Mouse (Mus musculus) retina, embryonic 14.5 days (tissue): ENCODE data around the gene Slc6a21.

Experiments used
- DNase-seq: peaks from one replicate; pipeline ENCODE4 v3.0.0-alpha.2; 2015; ENCODE audit warnings: low spot score

Gene Slc6a21

GRCm38 (mm10) chr7:45315182-45315701 is 37.9 kb downstream of the Slc6a21 start:
- DNase-seq, result no peak

GRCm38 (mm10) chr7:45316536-45316935 is 39.2 kb downstream of the Slc6a21 start:
- no peak for DNase-seq

GRCm38 (mm10) chr7:45322245-45322644 is 44.9 kb downstream of the Slc6a21 start:
- no peak for DNase-seq

- DNase-seq, result no peak
These were observed 45.8 kb downstream of the Slc6a21 start for GRCm38 (mm10) chr7:45323069-45323468.

- no peak for DNase-seq
These were observed 48.5 kb downstream of the Slc6a21 start for GRCm38 (mm10) chr7:45325800-45326199.

- DNase-seq, result no peak
These were observed 51.6 kb downstream of the Slc6a21 start for GRCm38 (mm10) chr7:45328841-45329475.

- DNase-seq, result no peak
These were observed 54.2 kb downstream of the Slc6a21 start for GRCm38 (mm10) chr7:45331502-45331901.

- peak; percentile 77 for DNase-seq
These were observed 55.5 kb downstream of the Slc6a21 start for GRCm38 (mm10) chr7:45332685-45333425.

- peak; percentile 77 for DNase-seq
These were observed 56.2 kb downstream of the Slc6a21 start, which contains the start of gene Trpm4 for GRCm38 (mm10) chr7:45333431-45333982. Gene Trpm4, minus strand, starts transcription at chr7:45333780.

- no peak for DNase-seq
These were observed 57.3 kb downstream of the Slc6a21 start for GRCm38 (mm10) chr7:45334605-45335004.

- DNase-seq, result no peak
These were observed 57.7 kb downstream of the Slc6a21 start, which contains the start of gene Hrc for GRCm38 (mm10) chr7:45335056-45335455. Gene Hrc, plus strand, starts transcription at chr7:45335290.

- DNase-seq, result no peak
These were observed 59.0 kb downstream of the Slc6a21 start for GRCm38 (mm10) chr7:45336319-45336718.

- no peak for DNase-seq
These were observed 60.2 kb downstream of the Slc6a21 start for GRCm38 (mm10) chr7:45337469-45337868.

GRCm38 (mm10) chr7:45338161-45338911 is 61.0 kb downstream of the Slc6a21 start:
- peak; percentile 42 for DNase-seq
